14 mouse cellular contexts compared by ENCODE assay signal in genomic region chr1:121549456-121549855, GRCm38 (mm10). TPM values are rescaled to one million over a fixed set of nuclear protein-coding genes. Genes with fewer than 3 reads are reported as not detected.
A peak's percentile ranks its signal among the peaks of the same experiment; 100 is the strongest.
DNase-seq lines count a peak whose midpoint lies in the region; ATAC-seq and TF ChIP-seq lines count a peak whose summit lies in the region.
"Had no signal": no experiment of that assay in that cellular context is flagged by ENCODE, and none has a peak within 500 bp of the region (broad histone marks: within the 10 kb centered on the region; RNA-seq: fewer than 3 reads in every experiment).

No protein-coding gene starts in this region.

- ATAC-seq in hindbrain, embryonic 12.5 days (ENCODE audit: low FRiP score) = no peak
- ATAC-seq: midbrain, embryonic 16.5 days had no signal

- peak; percentile 76 for TF ChIP-seq CTCF in layer of hippocampus, adult 2 months (conservative IDR thresholded peaks at IDR 0.05)
- peak; percentile 48 for TF ChIP-seq CTCF in bone marrow macrophage, adult 2 months (IDR thresholded peaks at IDR 0.05; ENCODE audit: low read depth, low read length)

- no peak for TF ChIP-seq POLR2A in bone marrow macrophage, adult 2 months (IDR thresholded peaks at IDR 0.05; ENCODE audit: borderline replicate concordance, low read depth, low read length)

- H3K4me1 ChIP-seq in bone marrow macrophage, adult 2 months (ENCODE audit: control insufficient read depth, insufficient read depth, low read length) = no peaks in the 10 kb centered on the region
- no peaks in the 10 kb centered on the region for H3K4me1 ChIP-seq in hindbrain, embryonic 12.5 days
- H3K4me1 ChIP-seq: embryonic facial prominence, embryonic 13.5 days had no signal

- 79% methylated on average over 4 of the region's 4 CpGs for WGBS in hindbrain, embryonic 12.5 days

- H3K4me2 ChIP-seq in hindbrain, embryonic 12.5 days (replicated peaks) = no peak overlapping the region
- H3K4me2 ChIP-seq: embryonic facial prominence, embryonic 13.5 days; hindbrain, embryonic 14.5 days had no signal

- H3K27me3 ChIP-seq in hindbrain, embryonic 12.5 days = no peaks in the 10 kb centered on the region
- H3K27me3 ChIP-seq: embryonic facial prominence, embryonic 13.5 days had no signal

- H3K9me3 ChIP-seq in hindbrain, embryonic 12.5 days (replicated peaks) = no peaks in the 10 kb centered on the region
- H3K9me3 ChIP-seq: embryonic facial prominence, embryonic 13.5 days had no signal

- peak; percentile 17 to 37 for DNase-seq in cerebellum, postnatal 14 days
- no peak for DNase-seq in cerebellum, adult 18-20 months
- DNase-seq in layer of hippocampus, adult 2 months (ENCODE audit: low spot score in 2 of 2) = no peak
- no peak for DNase-seq in layer of hippocampus, adult 9-10 months (ENCODE audit: low spot score)
- peak; percentile 18 for DNase-seq in 3T3-L1 (ENCODE audit: low read depth, low spot score)
- no peak for DNase-seq in adrenal gland, adult 2 months
- DNase-seq: gastrocnemius, postnatal 36 days had no signal

- no peak overlapping the region for H3K9ac ChIP-seq in hindbrain, embryonic 12.5 days
- H3K9ac ChIP-seq: embryonic facial prominence, embryonic 13.5 days; hindbrain, embryonic 14.5 days had no signal

- H3K4me3 ChIP-seq in layer of hippocampus, adult 2 months = no peak overlapping the region
- no peak overlapping the region for H3K4me3 ChIP-seq in bone marrow macrophage, adult 2 months (ENCODE audit: insufficient read depth, low read length)
- no peak overlapping the region for H3K4me3 ChIP-seq in hindbrain, embryonic 12.5 days
- H3K4me3 ChIP-seq: embryonic facial prominence, embryonic 13.5 days had no signal

- H3K36me3 ChIP-seq in hindbrain, embryonic 12.5 days = peaks cover 34% of the 10 kb centered on the region

- no peak overlapping the region for H3K27ac ChIP-seq in layer of hippocampus, adult 2 months
- H3K27ac ChIP-seq in bone marrow macrophage, adult 2 months (ENCODE audit: insufficient read depth, low read depth, low read length) = no peak overlapping the region
- no peak overlapping the region for H3K27ac ChIP-seq in hindbrain, embryonic 12.5 days
- H3K27ac ChIP-seq: embryonic facial prominence, embryonic 13.5 days; hindbrain, embryonic 14.5 days had no signal

RNA-seq across cellular contexts. Expression of gene Ddx18, which starts 18.3 kb away (rescaled TPM):
- 10 to 100 TPM; 27.9 to 28.9 TPM for total RNA-seq in layer of hippocampus, adult 2 months (2021)
- polyA plus RNA-seq in bone marrow macrophage, adult 2 months (2012; ENCODE audit: insufficient read depth, insufficient read length, missing spikeins) = 27.4 and 30.9 TPM in 2 replicates
- 10 to 100 TPM; 44.0 to 45.5 TPM for total RNA-seq in adrenal gland, adult 2 months (2021)
- 12.1 and 21.5 TPM in 2 replicates for polyA plus RNA-seq in adrenal gland, adult 2 months (2012; rRNA removed)
- polyA plus RNA-seq in hindbrain, embryonic 12.5 days (2016; fragmentation: Nextera tagmentation; extraction: Ambion mirVana) = 57.4 and 59.6 TPM in 2 replicates

RNA-seq across cellular contexts. Expression of gene Htr5b, which starts 21.2 kb away (rescaled TPM):
- total RNA-seq in layer of hippocampus, adult 2 months (2021) = 1 to 10 TPM; 8.0 to 9.5 TPM
- polyA plus RNA-seq in bone marrow macrophage, adult 2 months (2012; ENCODE audit: insufficient read depth, insufficient read length, missing spikeins) = not detected in 2 replicates
- not detected for total RNA-seq in adrenal gland, adult 2 months (2021)
- polyA plus RNA-seq in adrenal gland, adult 2 months (2012; rRNA removed) = not detected in 2 replicates
- polyA plus RNA-seq in hindbrain, embryonic 12.5 days (2016; fragmentation: Nextera tagmentation; extraction: Ambion mirVana) = not detected in 2 replicates
- total RNA-seq: adrenal gland, postnatal 4 days; gastrocnemius, postnatal 36 days had no signal
- polyA plus RNA-seq: large intestine, adult 2 months had no signal

Comparison
In these comparisons a context has a peak if more than half of its experiments do, and no peak if none do; other contexts are left out.
1. DNase-seq: peak in cerebellum, postnatal 14 days (2 of 2) and 3T3-L1 (single experiment); none in cerebellum, adult 18-20 months (0 of 2), layer of hippocampus, adult 2 months (0 of 2), layer of hippocampus, adult 9-10 months (single experiment) and adrenal gland, adult 2 months (single experiment).